Mouse (Mus musculus): Measurements from ENCODE around the gene Gm21983.

DNA sequence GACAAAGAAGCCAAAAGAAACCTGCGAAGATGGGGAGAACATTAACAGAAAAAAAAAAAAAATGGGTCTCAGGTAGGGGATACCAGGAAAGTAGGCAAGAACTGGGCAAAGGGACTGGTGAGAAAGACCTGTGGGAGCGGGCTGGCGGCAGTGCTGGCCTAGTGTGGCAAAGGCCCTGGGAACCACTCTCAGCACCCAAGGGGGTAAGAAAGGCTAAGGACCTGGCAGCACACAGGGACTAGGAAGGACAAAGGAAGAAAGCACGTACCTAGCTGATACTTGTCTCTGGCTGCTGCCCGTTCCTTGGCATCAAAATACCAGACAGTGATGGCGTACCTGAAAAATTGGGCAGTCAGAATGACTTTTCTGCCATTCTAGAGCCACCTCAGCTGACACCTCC lies 21.6 kb downstream of the Gm21983 start:
- TF ChIP-seq CTCF (IDR thresholded peaks at IDR 0.05; ENCODE audit: insufficient read depth, low read length) (no peak), POLR2A (IDR thresholded peaks at IDR 0.05; ENCODE audit: borderline replicate concordance, extremely low read depth, low read depth, low read length) (no peak)

All from lung, adult 2 months (tissue).